Mouse (Mus musculus): Measurements from ENCODE around the gene Snrnp35. TPM values are rescaled to one million over a fixed set of nuclear protein-coding genes. Genes with fewer than 3 reads are reported as not detected.
A peak's percentile ranks its signal among the peaks of the same experiment; 100 is the strongest.

Gene Snrnp35
- total and polyA plus RNA-seq, 2 experiments, result 2.5 to 3.7 TPM

GRCm38 (mm10) chr5:124449494-124449893, 33.4 kb upstream of the Snrnp35 start:
- peaks cover 11% of the 10 kb centered on the region for H3K36me3 ChIP-seq (ENCODE audit: control insufficient read depth, insufficient read depth, low read length)
- DNase-seq (ENCODE audit: extremely low read depth, low read depth, low spot score), result peak; percentile 54
- TF ChIP-seq POLR2A (IDR thresholded peaks at IDR 0.05; ENCODE audit: extremely low read depth, insufficient read depth, low read length) (no peak), CTCF (IDR thresholded peaks at IDR 0.05; ENCODE audit: low read depth, low read length) (no peak)
- H3K27me3 ChIP-seq (ENCODE audit: control insufficient read depth, insufficient read depth, low read length), result no peaks in the 10 kb centered on the region
- no peak overlapping the region for H3K9ac ChIP-seq (ENCODE audit: low read depth, low read length)
- peak overlapping the region; percentile 23; the same call in 1 of the 2 replicates for H3K27ac ChIP-seq (replicated peaks; ENCODE audit: insufficient read depth, low read depth, low read length)
- no peak overlapping the region for H3K4me3 ChIP-seq (ENCODE audit: insufficient read depth, low read depth, low read length)
- H3K4me1 ChIP-seq (ENCODE audit: control insufficient read depth, insufficient read depth, low read length), result peaks cover 24% of the 10 kb centered on the region; the same call in 1 of the 2 replicates
- H3K79me2 ChIP-seq (ENCODE audit: control insufficient read depth, insufficient read depth, low read length), result no peaks in the 10 kb centered on the region
- 24% methylated on average over 6 of the region's 6 CpGs for WGBS

- H3K27me3 ChIP-seq (ENCODE audit: control insufficient read depth, insufficient read depth, low read length), result no peaks in the 10 kb centered on the region
These were observed 32.9 kb upstream of the Snrnp35 start for GRCm38 (mm10) chr5:124450051-124450450.

GRCm38 (mm10) chr5:124450641-124451340, 32.1 kb upstream of the Snrnp35 start:
- H3K79me2 ChIP-seq (ENCODE audit: control insufficient read depth, insufficient read depth, low read length), result no peaks in the 10 kb centered on the region
- WGBS, result 61% methylated on average over 16 of the region's 16 CpGs
- H3K36me3 ChIP-seq (ENCODE audit: control insufficient read depth, insufficient read depth, low read length), result peaks cover 11% of the 10 kb centered on the region
- H3K9ac ChIP-seq (ENCODE audit: low read depth, low read length), result no peak overlapping the region
- no peak for TF ChIP-seq POLR2A (IDR thresholded peaks at IDR 0.05; ENCODE audit: extremely low read depth, insufficient read depth, low read length)
- TF ChIP-seq CTCF (IDR thresholded peaks at IDR 0.05; ENCODE audit: low read depth, low read length), result no peak
- H3K27ac ChIP-seq (replicated peaks; ENCODE audit: insufficient read depth, low read depth, low read length), result no peak overlapping the region
- peaks cover 22% of the 10 kb centered on the region; the same call in 1 of the 2 replicates for H3K4me1 ChIP-seq (ENCODE audit: control insufficient read depth, insufficient read depth, low read length)
- no peak overlapping the region for H3K4me3 ChIP-seq (ENCODE audit: insufficient read depth, low read depth, low read length)
- DNase-seq (ENCODE audit: extremely low read depth, low read depth, low spot score), result no peak
- no peaks in the 10 kb centered on the region for H3K27me3 ChIP-seq (ENCODE audit: control insufficient read depth, insufficient read depth, low read length)

More at GRCm38 (mm10) chr5:124450051-124450450, 32.9 kb upstream of the Snrnp35 start:
- 0 out of 2 replicates have a peak overlapping the region, but pooled peaks have one; percentile 17 for H3K27ac ChIP-seq (replicated peaks; ENCODE audit: insufficient read depth, low read depth, low read length)
- WGBS, result 33% methylated on average over 7 of the region's 7 CpGs
- H3K9ac ChIP-seq (ENCODE audit: low read depth, low read length), result no peak overlapping the region
- no peak overlapping the region for H3K4me3 ChIP-seq (ENCODE audit: insufficient read depth, low read depth, low read length)
- no peaks in the 10 kb centered on the region for H3K79me2 ChIP-seq (ENCODE audit: control insufficient read depth, insufficient read depth, low read length)
- peaks cover 11% of the 10 kb centered on the region for H3K36me3 ChIP-seq (ENCODE audit: control insufficient read depth, insufficient read depth, low read length)
- H3K4me1 ChIP-seq (ENCODE audit: control insufficient read depth, insufficient read depth, low read length), result peaks cover 22% of the 10 kb centered on the region; the same call in 1 of the 2 replicates
- TF ChIP-seq CTCF (IDR thresholded peaks at IDR 0.05; ENCODE audit: low read depth, low read length) (no peak), POLR2A (IDR thresholded peaks at IDR 0.05; ENCODE audit: extremely low read depth, insufficient read depth, low read length) (no peak)
- peak; percentile 51 for DNase-seq (ENCODE audit: extremely low read depth, low read depth, low spot score)

GRCm38 (mm10) chr5:124452494-124453228, 30.3 kb upstream of the Snrnp35 start:
- H3K9ac ChIP-seq (ENCODE audit: low read depth, low read length), result no peak overlapping the region
- DNase-seq (ENCODE audit: extremely low read depth, low read depth, low spot score), result no peak
- H3K27me3 ChIP-seq (ENCODE audit: control insufficient read depth, insufficient read depth, low read length), result no peaks in the 10 kb centered on the region
- no peak overlapping the region for H3K27ac ChIP-seq (replicated peaks; ENCODE audit: insufficient read depth, low read depth, low read length)
- WGBS, result 89% methylated on average over 15 of the region's 15 CpGs
- peaks cover 24% of the 10 kb centered on the region for H3K36me3 ChIP-seq (ENCODE audit: control insufficient read depth, insufficient read depth, low read length)
- H3K79me2 ChIP-seq (ENCODE audit: control insufficient read depth, insufficient read depth, low read length), result no peaks in the 10 kb centered on the region
- peaks cover 20% of the 10 kb centered on the region; the same call in 1 of the 2 replicates for H3K4me1 ChIP-seq (ENCODE audit: control insufficient read depth, insufficient read depth, low read length)
- H3K4me3 ChIP-seq (ENCODE audit: insufficient read depth, low read depth, low read length), result no peak overlapping the region
- no peak for TF ChIP-seq POLR2A (IDR thresholded peaks at IDR 0.05; ENCODE audit: extremely low read depth, insufficient read depth, low read length)
- TF ChIP-seq CTCF (IDR thresholded peaks at IDR 0.05; ENCODE audit: low read depth, low read length), result no peak

GRCm38 (mm10) chr5:124453339-124454081, 29.4 kb upstream of the Snrnp35 start:
- H3K9ac ChIP-seq (ENCODE audit: low read depth, low read length), result no peak overlapping the region
- 83% methylated on average over 13 of the region's 13 CpGs for WGBS
- no peaks in the 10 kb centered on the region for H3K79me2 ChIP-seq (ENCODE audit: control insufficient read depth, insufficient read depth, low read length)
- DNase-seq (ENCODE audit: extremely low read depth, low read depth, low spot score), result no peak
- peaks cover 27% of the 10 kb centered on the region for H3K36me3 ChIP-seq (ENCODE audit: control insufficient read depth, insufficient read depth, low read length)
- no peak overlapping the region for H3K4me3 ChIP-seq (ENCODE audit: insufficient read depth, low read depth, low read length)
- H3K27ac ChIP-seq (replicated peaks; ENCODE audit: insufficient read depth, low read depth, low read length), result no peak overlapping the region
- H3K4me1 ChIP-seq (ENCODE audit: control insufficient read depth, insufficient read depth, low read length), result peaks cover 17% of the 10 kb centered on the region; the same call in 1 of the 2 replicates
- TF ChIP-seq CTCF (IDR thresholded peaks at IDR 0.05; ENCODE audit: low read depth, low read length), result no peak
- TF ChIP-seq POLR2A (IDR thresholded peaks at IDR 0.05; ENCODE audit: extremely low read depth, insufficient read depth, low read length), result no peak
- H3K27me3 ChIP-seq (ENCODE audit: control insufficient read depth, insufficient read depth, low read length), result no peaks in the 10 kb centered on the region
